Mouse (Mus musculus) gastrocnemius, postnatal 25 days (tissue): ENCODE data around the gene Dyrk1b. TPM values are rescaled to one million over a fixed set of nuclear protein-coding genes. Genes with fewer than 3 reads are reported as not detected.
"Not testable (repeated sequence)": the region's sequence is repeated elsewhere in the genome, so short reads cannot be mapped to it uniquely, and the experiment has no call there.

Source experiments
- DNase-seq: peaks from one replicate; pipeline ENCODE4 v3.0.0; 2022
- long read RNA-seq, 2 experiments: library from polyadenylated mRNA; stranded (forward); transcript quantifications; one replicate each; pipeline ENCODE4 v2.0.0; 2021
- total RNA-seq, 2 experiments: library from RNA; stranded (reverse); gene quantifications; 1 replicate in 1 of 2; 2 replicates in 1 of 2; pipeline ENCODE4 v1.2.3; 2021

Dyrk1b gene
- total RNA-seq, result 10 to 100 TPM; 91.6 to 95.8 TPM
- long read RNA-seq, experiment 1, transcript Dyrk1b-202 (11 exons, 2,523 nt), result major isoform, 21 of 52 reads
- long read RNA-seq, experiment 1, partial matches to known transcripts, result 9 of 52 reads
- long read RNA-seq, experiment 1, other reads (novel, unspliced or antisense), result 19 of 52 reads
- long read RNA-seq, experiment 2, transcript Dyrk1b-202 (11 exons, 2,523 nt), result major isoform, 24 of 89 reads
- long read RNA-seq, experiment 2, partial matches to known transcripts, result 36 of 89 reads
- long read RNA-seq, experiment 2, other reads (novel, unspliced or antisense), result 25 of 89 reads

GRCm38 (mm10) chr7:28179228-28179627, at the start of gene Dyrk1b:
TSS of gene Dyrk1b (plus strand) at chr7:28179469.
- peak; percentile 98 for DNase-seq

DNA sequence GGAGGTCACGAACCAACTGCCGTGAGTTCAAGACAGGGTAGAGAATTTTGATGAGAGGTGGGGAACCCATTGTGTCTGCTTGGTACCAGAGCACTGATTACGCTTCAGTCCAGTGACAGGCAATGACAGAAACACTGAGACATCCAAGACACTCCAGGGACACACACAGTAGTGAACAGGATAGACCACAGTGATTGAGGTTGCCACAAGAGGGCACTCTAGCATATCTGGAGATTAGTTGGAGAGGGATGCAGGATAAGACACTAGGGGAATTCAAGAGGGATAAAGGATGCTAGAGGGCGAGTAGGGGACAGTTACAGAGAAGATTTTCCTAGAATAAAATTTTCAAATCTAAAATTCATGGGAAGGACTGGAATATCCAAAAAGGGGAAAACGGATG, 41.7 kb upstream of the Dyrk1b start:
- DNase-seq, result no peak

DNA sequence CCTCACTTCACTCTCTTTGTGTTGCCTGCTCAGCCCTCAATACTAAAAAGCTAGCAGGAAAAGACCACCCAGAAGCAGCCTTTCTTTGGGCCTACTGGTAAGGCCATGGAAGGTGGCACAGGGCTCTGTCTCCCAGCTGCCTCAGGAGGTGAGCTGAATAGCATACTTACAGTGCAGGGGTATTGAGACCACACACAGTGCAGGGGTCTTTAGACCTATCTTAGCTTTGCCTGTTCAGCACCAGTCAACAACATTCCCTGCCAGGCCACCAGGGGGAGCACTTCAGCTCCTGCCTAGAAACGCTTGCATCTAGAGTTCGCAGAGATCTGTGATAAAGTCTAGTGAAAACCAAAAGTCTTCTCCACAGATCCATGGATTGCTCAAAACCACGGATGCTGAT, 31.0 kb upstream of the Dyrk1b start:
- peak; percentile 18 for DNase-seq

GRCm38 (mm10) chr7:28149841-28150240, 29.4 kb upstream of the Dyrk1b start:
- DNase-seq, result no peak

GRCm38 (mm10) chr7:28151584-28152221, 27.6 kb upstream of the Dyrk1b start:
- no peak for DNase-seq

DNA sequence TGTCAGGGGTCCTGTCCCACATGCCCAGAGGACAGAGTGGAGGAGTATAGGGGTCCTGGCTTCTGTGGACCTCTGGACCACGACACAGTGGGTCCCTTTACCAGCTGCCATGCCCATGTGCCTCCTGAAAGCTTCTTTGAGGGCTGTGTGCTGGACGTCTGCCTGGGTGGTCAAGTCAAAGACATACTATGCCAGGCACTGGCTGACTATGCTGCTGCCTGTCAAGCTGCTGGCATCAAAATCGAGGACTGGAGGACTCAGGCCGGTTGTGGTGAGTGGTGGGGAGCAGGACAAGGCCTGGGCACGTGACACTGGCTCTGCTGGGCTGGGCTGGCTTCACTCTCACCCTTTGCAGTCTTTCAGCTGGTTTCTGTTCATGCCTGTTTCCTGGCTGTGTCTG, 25.7 kb upstream of the Dyrk1b start:
- not testable (repeated sequence) for DNase-seq

DNA sequence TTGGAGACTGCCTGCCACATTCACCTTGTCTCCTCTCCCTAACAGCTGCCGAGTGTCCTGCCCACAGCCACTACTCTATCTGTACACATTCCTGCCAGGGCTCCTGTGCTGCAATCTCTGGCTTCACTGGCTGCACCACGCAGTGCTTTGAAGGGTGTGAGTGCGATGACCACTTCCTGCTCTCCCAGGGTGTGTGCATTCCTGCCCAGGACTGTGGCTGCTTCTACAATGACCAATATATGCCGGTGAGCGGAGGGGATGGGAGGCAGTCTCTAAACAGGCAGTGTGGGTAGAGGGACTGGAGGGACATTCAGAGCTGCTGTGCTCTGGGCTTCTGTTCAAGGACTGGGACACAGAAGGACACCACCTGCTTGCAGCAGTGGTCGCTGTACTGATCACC, 20.0 kb upstream of the Dyrk1b start:
- no peak for DNase-seq

DNA sequence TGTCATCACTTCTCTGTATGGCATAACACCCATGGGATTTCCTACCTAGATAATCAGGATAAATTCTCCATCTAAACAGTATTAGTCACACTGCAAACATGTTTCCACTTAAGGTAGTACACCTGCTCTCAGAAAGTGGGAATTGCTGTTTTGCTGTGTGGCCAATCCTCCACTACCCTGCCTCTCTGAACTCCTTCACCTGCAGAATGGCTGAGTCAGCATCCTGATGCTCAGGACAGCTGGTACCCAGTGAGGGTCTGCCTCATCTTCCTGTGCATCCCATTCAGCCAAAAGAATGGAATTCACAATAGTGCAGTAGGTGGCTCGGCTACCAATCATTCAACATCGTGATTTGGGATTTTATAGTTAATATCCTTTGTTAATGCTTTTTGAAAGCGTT, 19.4 kb upstream of the Dyrk1b start:
- no peak for DNase-seq

DNA sequence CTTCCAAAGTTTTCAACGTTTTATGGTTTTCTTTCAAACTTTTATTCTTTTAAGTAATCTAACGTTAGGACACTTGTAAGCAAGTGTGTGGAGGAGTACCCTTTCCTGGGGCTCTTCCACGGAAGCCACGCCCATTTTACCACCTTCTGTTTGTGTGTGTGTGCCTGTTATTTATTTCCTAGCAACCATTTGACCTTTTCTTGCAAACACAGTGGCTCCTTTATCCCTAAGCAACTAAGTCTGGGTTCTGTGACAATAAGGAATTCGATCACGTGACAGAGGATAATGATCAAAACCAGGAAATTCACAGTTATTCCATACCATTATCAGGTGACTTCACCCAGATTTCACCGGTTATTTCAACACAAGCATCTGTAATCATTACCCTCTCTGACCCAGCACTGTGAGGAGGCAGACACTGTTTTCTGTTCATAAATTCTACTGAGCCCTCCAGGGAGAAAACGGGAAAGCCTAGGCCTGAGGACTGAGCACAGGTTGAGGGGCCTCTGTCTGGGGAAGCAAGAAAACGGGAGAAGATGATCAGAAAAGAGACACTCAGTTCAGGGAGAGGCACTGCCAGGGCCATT, 18.0 kb upstream of the Dyrk1b start:
- DNase-seq, result no peak

GRCm38 (mm10) chr7:28165406-28165805, 13.9 kb upstream of the Dyrk1b start:
- no peak for DNase-seq

DNA sequence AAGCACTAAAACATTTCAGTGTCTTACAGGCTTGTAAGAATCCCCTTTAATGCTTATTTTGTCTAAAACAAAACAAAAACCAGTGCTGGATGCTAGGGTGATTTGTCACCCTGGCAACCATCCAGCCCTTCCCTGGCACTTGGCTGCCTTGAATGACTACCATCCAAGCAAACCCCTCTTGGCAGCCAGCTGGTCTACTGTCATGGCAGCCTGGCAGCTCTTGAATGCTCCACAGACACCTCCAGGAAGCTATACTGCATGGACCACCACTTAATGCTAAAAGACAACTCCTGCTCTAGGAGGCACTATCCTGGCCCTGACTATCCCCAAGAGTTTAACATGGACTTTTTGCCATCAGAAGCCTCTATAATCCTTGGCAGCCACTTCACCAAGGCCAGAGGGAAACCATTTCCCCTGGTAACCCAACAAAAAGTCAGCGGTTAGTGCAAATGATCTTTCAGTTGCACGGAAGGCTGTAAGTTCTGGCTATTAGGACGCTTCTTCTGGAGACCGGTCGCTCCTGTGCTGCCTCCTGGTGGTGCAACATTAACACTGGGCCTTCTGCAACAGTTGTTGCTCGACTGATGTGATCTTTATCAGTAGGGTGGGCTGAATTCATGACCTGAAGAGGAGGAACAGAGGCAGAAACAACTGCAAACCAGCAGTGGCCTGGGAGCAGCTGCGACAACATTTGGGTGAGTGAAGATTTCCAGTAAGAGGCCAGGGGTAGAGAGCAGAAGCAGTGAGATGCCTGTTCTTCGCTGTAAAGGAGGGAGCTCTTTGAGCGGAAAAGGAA, 10.8 kb upstream of the Dyrk1b start:
- DNase-seq, result peak; percentile 51

GRCm38 (mm10) chr7:28169489-28170422, 9.5 kb upstream of the Dyrk1b start, which contains the start of gene Fbl:
TSS of gene Fbl (plus strand) at chr7:28169710.
- peak; percentile 89 for DNase-seq

DNA sequence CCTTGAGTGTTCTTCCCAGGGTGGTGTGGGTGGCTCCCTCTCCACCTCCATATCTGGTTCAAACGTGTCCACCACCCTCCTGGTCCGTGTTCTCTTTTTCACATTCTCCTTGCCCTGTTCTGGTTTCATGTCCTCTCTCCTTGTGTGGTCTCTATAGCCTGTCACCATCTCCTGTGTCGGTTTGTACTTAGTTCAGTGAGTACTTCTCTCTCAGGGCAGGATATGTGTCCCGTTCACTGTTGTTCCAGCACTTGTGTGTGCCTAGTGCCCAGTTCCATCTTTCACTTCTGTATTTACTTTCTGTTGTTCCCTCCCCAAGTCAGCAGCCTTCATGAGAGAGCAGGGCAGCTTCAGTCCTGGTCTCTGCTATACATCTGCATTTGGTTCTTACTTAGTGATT, 3.9 kb upstream of the Dyrk1b start:
- no peak for DNase-seq

GRCm38 (mm10) chr7:28179741-28180377, 590 bp downstream of the Dyrk1b start:
- peak; percentile 96 for DNase-seq

DNA sequence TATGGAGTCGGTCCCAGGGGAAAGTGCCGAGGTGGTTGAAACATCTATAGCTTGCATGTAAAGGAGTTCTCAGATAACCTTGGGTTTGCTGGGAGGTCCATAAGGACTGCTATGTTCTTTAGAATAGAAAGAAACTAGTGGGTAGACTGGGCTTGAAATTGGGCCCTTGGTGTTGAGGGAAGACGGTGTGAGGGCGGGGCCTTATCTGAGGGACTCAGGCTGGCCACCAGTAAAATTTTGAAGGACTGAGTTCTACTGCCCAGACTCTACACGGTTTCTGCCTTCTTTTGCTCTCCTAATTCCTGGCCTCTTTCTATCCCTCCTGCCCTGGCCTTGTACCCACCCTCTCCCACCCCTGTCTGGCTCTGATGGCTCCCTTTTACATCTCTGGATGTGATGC, 1.6 kb downstream of the Dyrk1b start:
- no peak for DNase-seq

- no peak for DNase-seq
Measured at GRCm38 (mm10) chr7:28181376-28181775, 2.1 kb downstream of the Dyrk1b start.

DNA sequence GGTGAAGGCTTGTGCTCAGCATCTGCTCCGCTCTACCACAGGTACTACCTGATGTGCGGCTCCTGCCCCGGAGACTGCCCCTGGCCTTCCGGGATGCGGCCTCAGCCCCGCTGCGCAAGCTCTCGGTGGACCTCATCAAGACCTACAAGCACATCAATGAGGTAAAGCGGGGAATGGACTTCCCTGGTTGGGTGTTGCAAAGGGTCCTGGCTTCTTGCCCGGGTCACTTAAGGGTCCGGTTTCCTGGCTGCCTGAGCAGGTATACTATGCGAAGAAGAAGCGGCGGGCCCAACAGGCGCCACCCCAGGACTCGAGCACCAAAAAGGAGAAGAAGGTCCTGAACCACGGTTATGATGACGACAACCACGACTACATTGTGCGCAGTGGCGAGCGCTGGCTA, 3.1 kb downstream of the Dyrk1b start:
- peak; percentile 42 for DNase-seq

DNA sequence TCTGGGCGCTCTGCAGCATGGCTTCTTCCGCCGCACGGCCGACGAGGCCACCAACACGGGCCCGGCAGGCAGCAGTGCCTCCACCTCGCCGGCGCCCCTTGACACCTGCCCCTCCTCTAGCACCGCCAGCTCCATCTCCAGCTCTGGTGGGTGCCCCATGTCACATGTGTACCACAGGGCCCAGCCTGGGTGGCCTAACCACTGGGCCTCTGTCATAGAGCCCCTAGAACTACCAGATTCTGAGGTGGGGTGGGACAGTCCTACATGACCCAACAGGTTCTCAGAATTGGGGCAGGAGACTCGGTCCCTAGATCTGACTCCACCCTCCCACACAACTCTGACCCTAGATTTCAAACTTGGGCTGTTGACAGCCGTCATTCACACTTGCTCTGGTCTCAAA, 6.6 kb downstream of the Dyrk1b start:
- no peak for DNase-seq

GRCm38 (mm10) chr7:28186631-28187030, 7.4 kb downstream of the Dyrk1b start:
- DNase-seq, result no peak

DNA sequence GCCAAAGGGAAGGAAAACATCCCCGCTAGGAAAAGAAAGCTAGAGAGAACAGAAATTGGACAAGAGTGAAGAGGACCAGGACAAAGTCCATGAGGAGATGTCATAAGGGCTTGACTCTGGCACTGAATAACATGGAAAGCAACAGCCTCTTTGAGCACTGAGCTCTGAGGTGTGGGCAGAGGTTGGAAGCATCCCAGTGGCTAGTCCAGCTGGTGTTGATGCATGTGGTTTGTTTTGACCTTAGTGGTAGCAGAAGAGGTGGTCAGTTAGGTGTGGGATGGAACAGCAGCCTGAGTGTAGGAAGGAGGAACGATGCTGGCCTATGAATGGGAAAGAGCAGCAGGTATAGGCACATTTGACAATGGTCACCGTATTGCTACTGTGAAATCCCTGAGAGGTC, 12.2 kb downstream of the Dyrk1b start:
- DNase-seq, result no peak

DNA sequence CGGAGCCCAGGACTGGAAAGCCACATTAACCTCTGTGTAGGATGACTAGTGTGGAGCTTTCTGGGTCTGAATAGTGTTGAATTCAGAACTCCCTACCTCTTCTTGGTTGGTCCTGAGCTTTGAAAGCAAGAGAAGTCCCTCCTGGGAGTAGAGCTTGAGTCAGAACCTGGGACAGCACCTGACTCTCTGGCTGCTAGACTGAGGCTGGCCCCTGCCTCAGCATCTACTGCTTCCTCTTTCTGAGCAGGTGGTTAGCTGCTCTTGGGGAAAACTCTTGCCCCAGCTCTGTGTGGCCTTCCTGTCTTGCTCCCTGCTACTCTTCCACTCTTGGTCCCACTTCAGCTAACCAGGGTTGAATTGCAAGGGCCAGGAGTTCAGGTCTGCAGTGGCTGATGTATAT, 12.6 kb downstream of the Dyrk1b start:
- DNase-seq, result no peak
